Mouse (Mus musculus) heart, adult 2 months (tissue): Measurements from ENCODE around the gene Tub.

Experiments used
- CTCF ChIP-seq: fragments of 200-600 bp; IDR thresholded peaks from 2 replicates; pipeline ENCODE4 v1.8.1; 2022; ENCODE audit warnings: antibody characterized with exemption, mild to moderate bottlenecking, moderate library complexity
- POLR2A ChIP-seq: fragments of 200-500 bp; IDR thresholded peaks from 2 replicates; pipeline ENCODE4 v1.6.1; 2011; ENCODE audit warnings: mild to moderate bottlenecking, low read depth, low read length, control low read depth; ENCODE audit not compliant: insufficient read depth

GRCm38 (mm10) chr7:109032054-109032453, 81.9 kb downstream of the Tub start:
- TF ChIP-seq CTCF (no peak), POLR2A (no peak)
